Mouse (Mus musculus): ENCODE measurements around the gene Pop5. TPM values are rescaled to one million over a fixed set of nuclear protein-coding genes. Genes with fewer than 3 reads are reported as not detected.

The Pop5 gene
- polyA plus RNA-seq, 1 experiment from 2014 or later: 103 TPM

DNA sequence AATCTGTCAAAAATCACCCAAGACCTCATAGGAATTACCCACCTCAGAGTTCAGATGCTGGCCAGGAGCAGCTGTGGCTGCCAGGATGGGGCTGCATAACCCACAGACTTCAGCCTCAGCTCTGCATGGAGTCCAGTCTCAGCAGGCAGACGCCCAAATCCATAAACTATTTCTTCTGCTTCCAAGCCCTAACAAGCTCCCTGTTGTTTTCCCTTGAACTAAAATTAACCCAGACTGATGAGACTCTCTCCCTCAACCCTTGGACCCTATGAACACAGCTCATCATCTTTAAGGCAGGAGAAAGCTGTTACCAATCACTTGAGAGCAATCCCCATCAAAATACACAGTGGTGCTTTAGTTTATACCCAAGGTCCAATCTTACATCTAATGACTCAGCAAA lies 19.8 kb downstream of the Pop5 start:
- Histone ChIP-seq H3K27me3 (no peaks in the 10 kb centered on the region), H3K4me3 (no peak overlapping the region), H3K4me2 (no peak overlapping the region), H3K27ac (no peak overlapping the region), H3K4me1 (replicated peaks) (no peaks in the 10 kb centered on the region), H3K9ac (no peak overlapping the region), H3K36me3 (peaks cover 73% of the 10 kb centered on the region), H3K9me3 (no peaks in the 10 kb centered on the region)
- ATAC-seq (ENCODE audit: low FRiP score): no peak
- 84% methylated on average over 1 of the region's 1 CpGs for WGBS

DNA sequence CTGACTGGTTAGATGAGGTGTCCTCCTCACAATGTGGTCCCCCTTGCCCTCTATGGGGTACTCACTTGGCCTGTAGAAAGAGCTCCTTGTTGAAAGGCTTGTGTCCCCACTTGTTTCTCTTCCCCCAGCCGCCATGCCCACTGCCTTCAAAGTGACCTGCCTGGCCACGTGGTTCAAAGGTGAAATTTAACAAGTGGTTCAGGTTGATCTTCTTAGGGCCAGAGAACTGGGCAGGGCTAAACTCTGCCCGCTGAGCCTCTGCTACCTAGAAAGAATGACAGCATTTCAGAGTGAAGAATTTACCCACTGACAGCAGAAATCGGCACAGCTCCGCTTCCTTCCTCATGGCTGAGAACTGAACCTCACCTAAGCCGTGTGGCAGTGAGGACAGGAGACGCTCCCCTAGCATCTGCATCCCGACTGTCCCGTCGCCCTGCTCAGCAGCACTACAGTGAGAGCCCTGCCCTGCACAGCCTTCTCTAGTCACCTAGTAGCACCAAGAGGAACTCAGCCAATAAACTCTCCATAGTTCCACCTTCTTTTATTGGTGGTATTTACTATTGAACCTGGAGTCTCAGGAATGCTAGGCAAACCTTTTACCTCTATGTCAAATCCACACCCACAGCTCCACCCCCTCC lies 21.4 kb downstream of the Pop5 start:
- Histone ChIP-seq H3K27me3 (no peaks in the 10 kb centered on the region), H3K9me3 (no peaks in the 10 kb centered on the region), H3K36me3 (peaks cover 61% of the 10 kb centered on the region), H3K27ac (no peak overlapping the region), H3K4me1 (replicated peaks) (no peaks in the 10 kb centered on the region), H3K9ac (no peak overlapping the region), H3K4me2 (no peak overlapping the region), H3K4me3 (no peak overlapping the region)
- 94% methylated on average over 10 of the region's 10 CpGs for WGBS
- ATAC-seq (ENCODE audit: low FRiP score): no peak

DNA sequence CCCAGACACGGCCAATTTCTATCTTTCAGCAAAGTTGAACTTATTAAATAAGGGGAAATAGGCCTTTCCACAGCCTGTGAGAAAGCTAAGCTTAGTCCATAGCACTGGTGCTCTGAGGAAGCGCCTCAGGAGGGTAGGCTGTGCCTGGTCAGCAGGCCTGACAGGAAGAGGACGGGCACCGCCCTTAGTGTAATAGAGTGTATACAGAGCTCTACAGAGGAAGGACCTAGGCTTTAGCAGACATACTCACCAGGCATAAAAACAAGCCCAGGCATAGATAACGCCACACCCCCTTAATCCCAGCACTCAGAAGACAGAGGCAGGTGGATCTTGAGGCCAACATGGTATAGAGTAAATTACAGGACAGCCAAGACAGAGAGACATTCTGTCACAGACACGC lies 24.7 kb downstream of the Pop5 start:
- H3K36me3 ChIP-seq: peaks cover 62% of the 10 kb centered on the region
- H3K27ac ChIP-seq: no peak overlapping the region
- no peaks in the 10 kb centered on the region for H3K27me3 ChIP-seq
- WGBS: 94% methylated on average over 6 of the region's 6 CpGs
- ATAC-seq (ENCODE audit: low FRiP score): no peak
- peaks cover 10% of the 10 kb centered on the region; the same call in 1 of the 2 replicates for H3K4me1 ChIP-seq (replicated peaks)
- H3K4me3 ChIP-seq: no peak overlapping the region
- H3K4me2 ChIP-seq: no peak overlapping the region
- no peak overlapping the region for H3K9ac ChIP-seq
- H3K9me3 ChIP-seq: no peaks in the 10 kb centered on the region

DNA sequence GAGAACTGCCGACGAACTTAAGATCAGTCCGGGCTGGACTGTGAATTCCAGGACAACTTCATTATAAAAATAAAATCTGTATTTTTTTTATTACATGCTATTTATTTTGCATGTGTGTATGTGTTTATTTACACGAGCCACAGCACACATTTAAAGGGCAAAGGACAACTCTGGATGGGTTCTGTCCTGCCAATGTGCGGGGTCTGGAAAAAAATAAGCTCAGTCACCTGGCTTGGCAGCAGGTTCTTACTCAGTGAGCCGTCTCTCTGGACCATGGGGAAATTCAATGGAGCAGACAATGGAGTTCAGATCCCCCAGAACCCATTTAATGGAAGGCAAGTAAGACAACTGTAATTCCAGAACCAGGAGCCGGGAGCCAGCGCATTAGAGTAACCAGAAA lies 25.5 kb downstream of the Pop5 start:
- WGBS: 90% methylated on average over 8 of the region's 8 CpGs
- H3K4me2 ChIP-seq: no peak overlapping the region
- H3K9me3 ChIP-seq: no peaks in the 10 kb centered on the region
- no peak overlapping the region for H3K4me3 ChIP-seq
- no peaks in the 10 kb centered on the region for H3K27me3 ChIP-seq
- no peak overlapping the region for H3K27ac ChIP-seq
- peaks cover 14% of the 10 kb centered on the region for H3K4me1 ChIP-seq (replicated peaks)
- peaks cover 55% of the 10 kb centered on the region for H3K36me3 ChIP-seq
- H3K9ac ChIP-seq: no peak overlapping the region
- no peak for ATAC-seq (ENCODE audit: low FRiP score)

DNA sequence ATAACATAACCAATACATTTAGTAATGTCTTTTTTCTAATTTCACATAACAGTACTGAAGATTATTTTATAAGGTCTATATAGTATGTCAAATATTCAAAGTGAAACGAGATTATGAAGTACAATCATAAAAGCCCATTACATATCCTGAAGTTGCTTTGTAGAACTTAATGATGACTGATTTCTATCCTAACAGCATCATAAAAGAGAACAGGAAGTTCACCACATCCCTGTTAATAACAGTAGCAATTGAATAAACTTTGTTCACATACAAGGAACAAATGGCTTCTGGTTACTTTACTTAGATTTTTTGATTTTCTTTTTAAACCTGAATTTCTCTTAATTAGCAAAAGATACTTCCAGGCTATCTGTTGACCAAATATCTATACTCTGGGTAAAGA lies 26.2 kb downstream of the Pop5 start:
- Histone ChIP-seq H3K27ac (no peak overlapping the region), H3K9ac (no peak overlapping the region), H3K4me1 (replicated peaks) (peaks cover 21% of the 10 kb centered on the region), H3K4me2 (no peak overlapping the region), H3K27me3 (no peaks in the 10 kb centered on the region), H3K4me3 (no peak overlapping the region), H3K36me3 (peaks cover 55% of the 10 kb centered on the region), H3K9me3 (no peaks in the 10 kb centered on the region)
- ATAC-seq (ENCODE audit: low FRiP score): no peak
- WGBS: 89% methylated on average over 1 of the region's 1 CpGs

DNA sequence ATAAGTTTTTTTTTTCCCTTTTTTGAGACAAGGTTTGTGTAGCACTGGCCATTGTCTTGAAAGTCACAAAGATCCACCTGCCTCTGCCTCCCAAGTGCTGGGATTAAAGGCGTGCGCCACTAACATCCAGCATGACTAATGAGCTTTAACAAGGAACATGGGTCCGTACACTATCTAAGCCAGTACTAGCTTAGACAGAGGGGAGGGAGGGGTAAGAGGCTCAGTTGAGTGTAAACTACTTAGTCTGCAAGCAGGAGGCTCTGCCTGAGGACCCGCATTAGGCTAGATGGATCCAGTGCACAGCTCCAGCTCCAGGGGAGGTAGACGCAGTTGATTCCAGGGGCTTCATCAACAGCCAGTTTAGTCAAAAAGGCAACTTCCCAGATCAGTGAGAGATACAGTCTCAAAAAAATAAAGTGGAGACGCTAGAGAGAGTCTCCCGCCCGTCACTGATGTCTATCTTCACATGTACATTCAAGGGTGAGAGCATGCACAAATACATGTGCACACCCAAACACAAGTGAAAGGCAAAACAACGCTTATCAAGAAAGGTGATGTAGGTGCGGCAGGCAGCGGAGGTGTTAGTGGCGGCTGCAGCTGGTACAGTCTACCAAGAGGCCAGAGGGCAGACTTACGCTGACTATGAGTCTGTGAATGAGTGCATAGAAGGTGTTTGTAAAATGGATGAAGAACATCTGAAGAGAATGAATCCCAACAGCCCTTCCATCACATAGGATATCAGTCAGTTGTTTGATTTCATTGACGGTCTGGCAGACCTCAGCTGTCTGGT lies 27.1 kb downstream of the Pop5 start:
- H3K9me3 ChIP-seq: no peaks in the 10 kb centered on the region
- H3K27me3 ChIP-seq: no peaks in the 10 kb centered on the region
- ATAC-seq (ENCODE audit: low FRiP score): no peak
- H3K4me3 ChIP-seq: no peak overlapping the region
- no peak overlapping the region for H3K27ac ChIP-seq
- WGBS: 88% methylated on average over 14 of the region's 14 CpGs
- no peak overlapping the region for H3K9ac ChIP-seq
- H3K4me2 ChIP-seq: no peak overlapping the region
- peaks cover 25% of the 10 kb centered on the region for H3K4me1 ChIP-seq (replicated peaks)
- H3K36me3 ChIP-seq: peaks cover 47% of the 10 kb centered on the region

DNA sequence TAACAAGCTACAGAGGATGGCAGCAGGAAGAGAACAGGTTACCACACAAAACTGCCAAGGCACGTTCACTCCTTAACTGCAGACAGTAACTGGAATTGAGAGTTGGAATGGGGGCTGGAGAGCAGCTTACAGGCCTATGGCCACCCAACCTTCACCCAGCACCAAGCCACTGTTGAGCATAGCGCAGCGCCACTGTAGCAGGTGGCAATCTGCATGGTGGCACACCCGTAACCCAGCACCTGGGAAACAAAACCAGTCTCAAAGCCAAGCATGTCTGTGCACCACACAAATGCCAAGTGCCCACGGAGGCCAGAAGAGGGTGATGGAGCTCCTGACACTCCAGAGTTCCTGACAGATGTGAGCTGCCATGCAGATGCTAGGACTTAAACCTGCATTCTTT lies 30.7 kb downstream of the Pop5 start:
- WGBS: 92% methylated on average over 5 of the region's 5 CpGs
- Histone ChIP-seq H3K4me1 (replicated peaks) (peaks cover 59% of the 10 kb centered on the region), H3K9ac (peak overlapping the region; percentile 30; the same call in 1 of the 2 replicates), H3K27ac (no peak overlapping the region), H3K36me3 (peaks cover 34% of the 10 kb centered on the region), H3K27me3 (no peaks in the 10 kb centered on the region), H3K9me3 (no peaks in the 10 kb centered on the region), H3K4me3 (no peak overlapping the region), H3K4me2 (no peak overlapping the region)
- no peak for ATAC-seq (ENCODE audit: low FRiP score)

DNA sequence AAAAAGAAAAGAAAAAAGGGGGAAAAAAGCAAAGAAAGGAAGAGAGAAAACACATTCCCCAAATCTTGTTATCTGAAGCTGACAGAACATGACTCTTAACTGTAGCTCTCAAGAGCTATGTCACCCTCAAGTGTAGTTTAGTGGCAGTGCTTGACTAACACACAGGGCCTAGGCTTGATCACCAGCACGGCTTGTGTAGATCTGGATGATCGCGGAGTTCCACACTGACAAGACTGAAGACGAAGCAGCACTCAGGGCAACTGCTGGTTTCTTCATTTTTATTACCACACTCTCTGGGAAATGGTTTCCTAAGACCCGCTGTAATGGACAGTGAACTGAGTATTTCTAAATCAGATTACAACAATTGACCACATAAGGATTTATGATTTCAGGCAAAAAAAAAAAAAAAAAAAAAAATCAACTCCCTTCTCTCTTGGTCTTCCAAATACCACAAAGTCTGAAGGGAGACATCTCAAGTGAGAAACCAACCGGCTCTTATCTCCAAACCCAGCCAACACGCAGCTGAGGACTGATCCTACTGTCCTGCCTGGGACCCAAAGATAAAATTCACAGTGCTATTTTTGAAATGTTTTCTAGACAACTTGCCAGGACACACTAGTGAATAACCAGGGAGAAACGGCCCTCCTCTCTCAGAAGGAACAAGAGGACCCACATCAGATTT lies 31.3 kb downstream of the Pop5 start:
- Histone ChIP-seq H3K27ac (no peak overlapping the region), H3K27me3 (no peaks in the 10 kb centered on the region), H3K36me3 (peaks cover 34% of the 10 kb centered on the region), H3K4me2 (no peak overlapping the region), H3K4me3 (no peak overlapping the region), H3K9me3 (no peaks in the 10 kb centered on the region), H3K4me1 (replicated peaks) (peaks cover 63% of the 10 kb centered on the region), H3K9ac (0 out of 2 replicates have a peak overlapping the region, but pooled peaks have one; percentile 30)
- no peak for ATAC-seq (ENCODE audit: low FRiP score)
- 93% methylated on average over 8 of the region's 8 CpGs for WGBS

DNA sequence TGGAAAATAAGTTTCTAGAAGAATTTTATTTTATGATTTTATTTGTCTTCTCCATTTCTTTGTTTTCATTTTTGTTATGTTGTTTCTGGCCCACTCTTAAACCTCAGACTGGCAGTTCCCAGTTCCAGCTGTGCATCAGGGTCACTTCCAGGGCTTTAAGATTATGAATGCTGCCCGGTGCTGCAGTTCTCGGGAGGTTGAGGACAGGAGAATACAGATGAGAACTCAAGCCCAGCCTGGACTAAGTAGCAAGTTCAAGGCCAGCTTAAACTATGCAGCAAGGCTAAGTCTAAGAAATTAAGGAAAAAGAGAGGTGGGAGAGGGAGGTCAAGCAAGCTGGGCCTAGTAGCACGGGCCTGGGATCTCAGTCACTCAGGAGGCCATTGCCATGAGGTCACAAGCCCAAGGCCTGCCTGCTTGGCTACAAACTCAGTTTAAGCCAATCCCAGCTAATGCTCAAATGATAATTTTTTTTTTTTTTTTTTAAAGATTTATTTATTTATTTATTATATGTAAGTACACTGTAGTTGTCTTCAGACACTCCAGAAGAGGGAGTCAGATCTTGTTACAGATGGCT lies 31.9 kb downstream of the Pop5 start:
- peaks cover 63% of the 10 kb centered on the region for H3K4me1 ChIP-seq (replicated peaks)
- H3K4me3 ChIP-seq: no peak overlapping the region
- H3K27me3 ChIP-seq: no peaks in the 10 kb centered on the region
- WGBS: 84% methylated on average over 3 of the region's 3 CpGs
- no peak overlapping the region for H3K27ac ChIP-seq
- no peak overlapping the region for H3K9ac ChIP-seq
- H3K36me3 ChIP-seq: peaks cover 33% of the 10 kb centered on the region
- no peaks in the 10 kb centered on the region for H3K9me3 ChIP-seq
- ATAC-seq (ENCODE audit: low FRiP score): no peak
- H3K4me2 ChIP-seq: no peak overlapping the region

DNA sequence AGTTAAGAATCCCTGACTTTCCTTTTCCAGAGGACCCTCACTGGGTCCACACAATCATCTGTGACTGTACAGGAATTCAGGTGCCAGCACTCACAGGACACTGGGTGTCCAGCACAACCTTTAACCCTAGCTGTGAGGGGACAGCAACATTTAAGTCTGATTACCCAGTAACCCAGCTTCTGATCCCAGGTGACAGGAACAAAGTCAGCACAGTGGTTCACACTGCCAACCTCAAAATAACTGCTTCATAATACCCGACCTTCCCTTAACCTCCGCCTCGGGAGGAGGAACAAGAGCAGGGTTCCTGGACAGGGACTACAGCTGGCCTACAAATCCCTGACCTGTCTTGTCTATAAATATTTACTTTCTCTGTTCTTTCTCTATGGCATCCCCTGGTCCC lies 32.6 kb downstream of the Pop5 start:
- ATAC-seq (ENCODE audit: low FRiP score): no peak

DNA sequence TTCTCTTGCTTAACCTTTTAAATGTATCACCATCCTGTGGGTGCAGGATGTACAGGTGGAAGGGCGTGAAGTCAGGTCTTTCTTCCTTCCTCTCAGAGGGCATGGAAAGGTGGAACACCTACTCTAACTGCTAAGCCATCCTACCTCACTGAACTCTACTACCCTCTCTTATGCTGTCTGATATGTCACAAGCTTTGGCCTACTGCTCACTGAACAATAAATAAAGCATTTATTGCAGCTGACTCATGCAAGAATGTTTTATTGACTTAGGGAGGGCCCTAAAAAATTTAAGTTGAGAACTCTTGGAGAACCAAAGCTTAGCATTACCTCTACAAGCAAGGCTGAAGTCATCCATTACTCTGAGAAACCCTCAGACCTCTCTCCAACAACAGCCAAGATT lies 34.3 kb downstream of the Pop5 start:
- peak overlapping the region; percentile 99; the same call in 1 of the 2 replicates for H3K9ac ChIP-seq
- peak overlapping the region; percentile 100 for H3K4me3 ChIP-seq
- 100% methylated on average over 1 of the region's 1 CpGs for WGBS
- H3K36me3 ChIP-seq: peaks cover 25% of the 10 kb centered on the region
- H3K27me3 ChIP-seq: no peaks in the 10 kb centered on the region
- no peak for ATAC-seq (ENCODE audit: low FRiP score)
- H3K4me1 ChIP-seq (replicated peaks): peaks cover 63% of the 10 kb centered on the region
- H3K27ac ChIP-seq: no peak overlapping the region
- H3K4me2 ChIP-seq: peak overlapping the region; percentile 93
- H3K9me3 ChIP-seq: no peaks in the 10 kb centered on the region

More for the DNA sequence above, 32.6 kb downstream of the Pop5 start:
- Histone ChIP-seq H3K4me1 (replicated peaks) (peaks cover 61% of the 10 kb centered on the region), H3K27ac (no peak overlapping the region), H3K4me3 (no peak overlapping the region), H3K36me3 (peaks cover 27% of the 10 kb centered on the region), H3K27me3 (no peaks in the 10 kb centered on the region), H3K4me2 (no peak overlapping the region), H3K9me3 (no peaks in the 10 kb centered on the region), H3K9ac (no peak overlapping the region)
- WGBS: 68% methylated on average over 3 of the region's 3 CpGs

Data from hindbrain, embryonic 13.5 days (tissue).